Mouse (Mus musculus): Measurements from ENCODE around the gene Olfr805.

The Olfr805 gene

DNA sequence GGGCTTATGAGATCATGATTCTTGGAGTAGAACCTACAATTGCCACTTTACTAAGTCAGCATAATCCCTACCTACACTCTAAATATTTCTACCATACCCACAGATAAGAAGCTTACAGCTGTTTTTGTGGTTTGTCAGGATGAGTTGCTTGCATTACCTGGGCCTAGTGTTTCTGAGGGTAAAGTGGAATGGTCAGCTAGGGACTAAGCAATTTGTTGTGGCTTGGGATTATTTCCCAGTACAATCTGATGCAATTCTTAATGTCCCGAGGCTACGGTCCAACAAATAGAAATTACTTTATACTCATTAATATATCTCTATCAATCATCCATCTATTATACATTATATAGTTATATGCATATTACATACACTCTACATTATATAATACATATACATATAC lies at the start of gene Olfr805:
TSS of gene Olfr805 (minus strand) at position 101 of the 400 bp plus-strand sequence.
- no peak for DNase-seq (ENCODE audit: extremely low spot score, low spot score)

DNA sequence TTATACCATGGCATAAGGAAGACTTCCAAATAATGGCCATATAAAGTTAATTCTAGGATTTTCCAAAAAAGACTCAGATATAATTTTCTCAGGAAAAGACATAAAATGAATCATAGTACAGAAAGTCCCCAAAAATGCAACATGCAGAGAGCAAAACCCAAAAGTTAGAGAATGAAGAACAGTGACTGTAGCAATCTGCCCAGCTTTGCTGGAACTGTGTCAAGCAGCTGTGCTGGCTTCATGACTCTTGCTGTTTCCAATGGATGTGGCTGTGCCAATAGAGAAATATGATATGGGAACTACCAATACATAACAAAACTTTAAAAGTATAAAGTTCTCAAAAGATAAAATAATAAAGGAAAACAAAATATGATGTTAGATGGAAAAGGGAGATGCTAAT lies 48.9 kb upstream of the Olfr805 start:
- DNase-seq (ENCODE audit: extremely low spot score, low spot score) = no peak

DNA sequence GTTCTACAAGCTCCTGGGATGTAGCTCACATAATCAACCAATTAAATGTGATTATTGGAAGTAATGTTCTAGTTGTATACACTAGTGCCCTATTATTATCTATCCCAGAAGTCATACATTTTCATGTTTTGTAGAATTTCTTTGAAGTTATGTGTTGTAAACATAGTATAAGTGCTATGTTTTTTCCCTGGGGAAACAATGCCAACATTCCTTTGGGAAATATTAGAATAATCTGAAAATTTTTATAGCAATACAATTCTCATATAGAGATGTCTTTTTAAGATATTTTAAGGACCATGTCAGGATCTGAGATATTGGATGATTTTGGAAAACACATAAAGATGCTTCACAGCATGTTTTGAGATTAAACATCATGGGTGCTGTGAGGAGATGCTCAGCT lies 45.2 kb upstream of the Olfr805 start, which contains the start of gene Olfr809:
TSS of gene Olfr809 (plus strand) at position 301 of the 400 bp plus-strand sequence.
- DNase-seq (ENCODE audit: extremely low spot score, low spot score) = no peak

DNA sequence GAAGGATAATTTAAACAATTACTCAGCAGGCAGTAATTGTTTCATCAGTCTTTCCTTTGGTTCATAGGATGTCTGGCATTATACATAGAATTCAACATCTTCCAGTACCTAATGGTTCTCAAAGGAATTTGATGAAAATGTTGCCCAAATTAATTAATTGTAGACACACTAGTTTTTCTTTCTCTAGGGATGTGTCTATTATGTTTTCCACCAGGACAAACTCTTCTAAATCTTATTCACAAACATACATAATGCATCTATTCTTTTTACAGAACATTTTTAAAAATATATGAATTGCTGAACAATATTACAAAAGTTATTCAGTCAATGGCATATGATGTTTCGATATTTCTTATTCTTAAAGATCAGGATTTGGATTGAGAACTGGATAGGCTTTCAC lies 36.0 kb upstream of the Olfr805 start, which contains the start of gene Olfr808:
TSS of gene Olfr808 (plus strand) at position 301 of the 400 bp plus-strand sequence.
- no peak for DNase-seq (ENCODE audit: extremely low spot score, low spot score)

DNA sequence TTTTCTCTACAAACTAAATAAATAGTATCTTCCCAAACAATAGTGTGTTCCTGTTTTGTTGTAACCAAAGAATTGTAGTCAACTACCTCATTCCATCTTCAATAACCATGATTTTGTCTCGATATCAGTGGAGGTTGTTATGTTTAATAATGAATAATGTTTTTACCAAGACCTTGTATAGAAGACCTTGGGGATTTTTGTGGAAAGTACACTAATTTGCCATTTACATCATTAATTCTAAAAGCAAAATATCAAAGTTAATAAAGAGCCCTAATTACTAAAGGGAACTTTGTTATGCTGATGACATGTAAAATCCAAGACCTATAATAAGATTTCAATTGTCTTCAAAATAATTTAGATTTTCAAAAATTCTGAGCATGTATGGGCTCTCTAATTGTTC lies 28.5 kb upstream of the Olfr805 start, which contains the start of gene Olfr807:
TSS of gene Olfr807 (minus strand) at position 101 of the 400 bp plus-strand sequence.
- no peak for DNase-seq (ENCODE audit: extremely low spot score, low spot score)

DNA sequence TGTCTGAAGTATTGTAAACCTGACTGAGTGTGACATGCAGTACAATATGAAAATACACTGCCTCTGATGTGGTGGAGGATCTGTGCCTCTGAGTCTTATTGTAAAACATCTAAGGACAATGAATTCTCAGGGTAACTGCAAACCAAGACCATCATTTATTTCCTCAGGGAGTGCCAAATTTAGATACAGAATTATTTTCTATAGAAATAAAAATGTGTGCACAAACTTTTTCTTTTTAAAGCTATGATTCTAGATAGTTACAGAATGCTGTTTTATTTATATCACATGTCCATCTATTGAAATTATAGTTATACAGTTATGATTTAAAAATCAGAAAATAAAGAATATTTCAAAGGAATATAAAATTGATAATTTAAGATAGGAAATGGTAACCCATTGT lies 12.6 kb upstream of the Olfr805 start, which contains the start of gene Olfr806:
TSS of gene Olfr806 (minus strand) at position 101 of the 400 bp plus-strand sequence.
- DNase-seq (ENCODE audit: extremely low spot score, low spot score) = no peak

DNA sequence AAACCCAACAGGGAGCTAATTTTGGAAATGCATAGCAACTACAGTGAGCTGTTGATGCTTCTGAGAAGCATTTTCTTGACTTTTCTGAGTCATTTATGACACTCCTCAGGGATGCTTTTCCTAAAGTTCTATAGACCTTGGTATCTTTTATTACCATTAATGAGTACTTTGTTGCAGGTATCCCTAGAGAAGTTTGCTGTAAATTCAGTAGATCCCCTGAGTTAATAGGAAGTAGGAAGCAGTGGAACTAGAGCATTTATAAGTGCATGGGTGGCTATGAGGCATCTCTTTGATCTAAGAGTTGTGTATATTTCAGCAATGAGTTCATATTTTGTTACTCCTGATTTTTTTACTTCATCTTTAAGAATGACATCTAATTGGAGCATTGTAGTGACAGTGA lies 26.3 kb downstream of the Olfr805 start, which contains the start of gene Olfr804:
TSS of gene Olfr804 (plus strand) at position 301 of the 400 bp plus-strand sequence.
- DNase-seq (ENCODE audit: extremely low spot score, low spot score) = no peak

DNA sequence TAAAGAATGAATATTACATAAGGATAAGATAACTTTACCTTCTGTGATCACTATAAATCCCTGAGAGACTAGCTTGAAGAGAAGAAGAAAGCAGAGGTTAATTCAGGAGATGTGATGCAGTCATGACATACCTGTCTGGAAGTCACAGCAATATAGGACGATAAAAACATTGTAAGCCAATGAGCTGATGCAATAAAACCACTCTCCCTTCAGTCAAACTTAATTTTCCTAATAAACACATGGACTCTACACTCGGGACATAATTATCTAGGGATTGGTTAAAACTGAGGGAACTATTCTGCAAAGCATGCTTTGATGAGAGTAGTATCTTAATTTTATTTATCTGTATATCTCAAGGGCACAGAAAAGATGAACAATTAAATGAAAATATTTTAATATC lies 35.0 kb downstream of the Olfr805 start, which contains the start of gene Olfr803:
TSS of gene Olfr803 (minus strand) at position 101 of the 400 bp plus-strand sequence.
- DNase-seq (ENCODE audit: extremely low spot score, low spot score) = no peak

DNA sequence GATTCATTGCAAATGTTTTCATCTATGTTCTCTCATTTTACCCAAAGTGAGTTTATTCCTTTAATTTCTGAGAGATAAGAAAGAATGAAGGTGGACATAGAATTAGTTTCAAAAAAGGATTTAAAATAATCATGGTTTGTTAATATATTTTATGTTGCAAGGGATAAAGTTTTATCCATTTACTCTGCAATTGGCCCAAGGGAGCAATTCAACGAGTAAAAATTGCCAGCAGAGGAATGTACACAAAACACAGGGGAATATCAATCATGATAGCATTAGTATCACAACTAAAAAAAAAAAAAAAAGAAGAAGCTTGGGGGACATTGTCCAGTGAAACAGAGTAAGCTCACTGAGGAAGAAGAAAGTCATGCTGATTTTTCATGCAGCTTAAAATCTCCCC lies 41.1 kb downstream of the Olfr805 start, which contains the start of gene Olfr802:
TSS of gene Olfr802 (minus strand) at position 101 of the 400 bp plus-strand sequence.
- DNase-seq (ENCODE audit: extremely low spot score, low spot score) = no peak

DNA sequence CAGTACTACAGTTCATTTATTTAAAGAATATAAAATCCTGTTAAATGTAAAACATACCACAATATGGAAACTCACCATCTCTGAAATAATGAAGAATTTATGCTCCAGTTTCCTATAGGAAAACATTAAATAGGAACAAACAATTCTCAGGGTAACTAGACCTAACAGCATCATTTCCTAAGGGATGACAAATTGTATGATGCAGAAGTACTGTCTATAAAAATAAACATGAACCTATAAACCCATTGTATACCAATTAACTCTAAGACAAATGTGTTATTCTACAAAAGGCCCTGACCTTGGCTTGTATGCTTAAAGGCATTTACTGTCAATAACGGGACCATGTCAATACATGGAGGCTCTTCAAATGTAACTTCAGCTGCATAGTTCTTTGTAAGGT lies 55.4 kb downstream of the Olfr805 start, which contains the start of gene Olfr801:
TSS of gene Olfr801 (minus strand) at position 101 of the 400 bp plus-strand sequence.
- DNase-seq (ENCODE audit: extremely low spot score, low spot score) = no peak
